Mouse (Mus musculus) forebrain, embryonic 11.5 days (tissue): ENCODE data around the gene Bicdl1. TPM values are rescaled to one million over a fixed set of nuclear protein-coding genes. Genes with fewer than 3 reads are reported as not detected.

Experiments
- ATAC-seq: fragments of 200-750 bp; cut with Nextera tagmentation; replicated peaks from 2 replicates; pipeline ENCODE4 v1.8.0; 2017; ENCODE audit warnings: moderate TSS enrichment; ENCODE audit not compliant: low FRiP score
- DNase-seq: peaks from one replicate; pipeline ENCODE4 v3.0.0-alpha.2; 2017; ENCODE audit warnings: low spot score
- H3K27ac ChIP-seq: fragments of 300-500 bp; sonication (generic); 2 replicates; pipeline ENCODE4 v1.5.1; 2014; ENCODE audit warnings: low read depth, low read length
- H3K27me3 ChIP-seq: fragments of 300-500 bp; sonication (generic); 2 replicates; pipeline ENCODE4 v1.6.1; 2014; ENCODE audit warnings: mild to moderate bottlenecking, low read length, mixed read lengths; ENCODE audit not compliant: control insufficient read depth, insufficient read depth
- H3K36me3 ChIP-seq: fragments of 300-500 bp; sonication (generic); 2 replicates; pipeline ENCODE4 v1.6.1; 2014; ENCODE audit warnings: mild to moderate bottlenecking, low read length, moderate library complexity, mixed read lengths; ENCODE audit not compliant: control insufficient read depth, insufficient read depth
- H3K4me1 ChIP-seq: fragments of 300-500 bp; sonication (generic); replicated peaks from 2 replicates; pipeline ENCODE4 v1.6.1; 2014; ENCODE audit warnings: low read length, mixed read lengths; ENCODE audit not compliant: control insufficient read depth, insufficient read depth
- H3K4me2 ChIP-seq: fragments of 300-500 bp; sonication (generic); 2 replicates; pipeline ENCODE4 v1.6.1; 2014; ENCODE audit warnings: low read depth, mild to moderate bottlenecking, low read length, moderate library complexity, mixed read lengths; ENCODE audit not compliant: severe bottlenecking
- H3K4me3 ChIP-seq: fragments of 300-500 bp; sonication (generic); 2 replicates; pipeline ENCODE4 v1.5.1; 2014; ENCODE audit warnings: low read depth, low read length
- H3K9ac ChIP-seq: fragments of 300-500 bp; sonication (generic); 2 replicates; pipeline ENCODE4 v1.6.1; 2014; ENCODE audit warnings: low read length
- H3K9me3 ChIP-seq: fragments of 300-500 bp; sonication (generic); 2 replicates; pipeline ENCODE4 v1.6.1; 2016; ENCODE audit warnings: low read length, mixed read lengths; ENCODE audit not compliant: control insufficient read depth
- whole genome bisulfite sequencing: fragments of 180-500 bp; shearing (Covaris S2); extraction: QIAGEN DNeasy Blood & Tissue Kit; methylation state at CpG from one replicate; pipeline ENCODE4 v1.1.7; 2014; 5-methylcytosine and 5-hydroxymethylcytosine counted together
- polyA plus RNA-seq: library from polyadenylated mRNA; unstranded; fragments of >200 nt; fragmentation: Nextera tagmentation; extraction: Ambion mirVana; gene quantifications from 2 replicates; pipeline ENCODE4 v1.2.1, GENCODE M21; 2014

The Bicdl1 gene
- polyA plus RNA-seq, 1 experiment from 2014 or later: 11.1 TPM

GRCm38 (mm10) chr5:115734570-115734969 is 3.1 kb upstream of the Bicdl1 start:
- Histone ChIP-seq H3K9me3 (no peaks in the 10 kb centered on the region), H3K4me2 (no peak overlapping the region), H3K9ac (no peak overlapping the region), H3K4me3 (no peak overlapping the region), H3K27ac (no peak overlapping the region), H3K27me3 (peaks cover 6% of the 10 kb centered on the region), H3K4me1 (no peaks in the 10 kb centered on the region), H3K36me3 (no peaks in the 10 kb centered on the region)
- 73% methylated on average over 2 of the region's 2 CpGs for WGBS
- DNase-seq (no peak), ATAC-seq (no peak)

GRCm38 (mm10) chr5:115732849-115733216 is 1.4 kb upstream of the Bicdl1 start:
- peak; percentile 78 for ATAC-seq
- 1% methylated on average over 9 of the region's 9 CpGs for WGBS
- no peaks in the 10 kb centered on the region for H3K36me3 ChIP-seq
- peak overlapping the region; percentile 67 for H3K4me3 ChIP-seq
- peaks cover 7% of the 10 kb centered on the region for H3K27me3 ChIP-seq
- no peak for DNase-seq
- H3K4me2 ChIP-seq: peak overlapping the region; percentile 96
- H3K9ac ChIP-seq: peak overlapping the region; percentile 55; the same call in 1 of the 2 replicates
- H3K4me1 ChIP-seq: no peaks in the 10 kb centered on the region
- H3K9me3 ChIP-seq: no peaks in the 10 kb centered on the region
- H3K27ac ChIP-seq: no peak overlapping the region

GRCm38 (mm10) chr5:115732176-115732848 is 891 bp upstream of the Bicdl1 start:
- Histone ChIP-seq H3K4me1 (no peaks in the 10 kb centered on the region), H3K4me2 (peak overlapping the region; percentile 96), H3K9me3 (no peaks in the 10 kb centered on the region), H3K4me3 (peak overlapping the region; percentile 67), H3K27me3 (peaks cover 7% of the 10 kb centered on the region), H3K9ac (peak overlapping the region; percentile 55), H3K27ac (peak overlapping the region; percentile 68; the same call in 1 of the 2 replicates), H3K36me3 (no peaks in the 10 kb centered on the region)
- ATAC-seq: peak; percentile 87
- peak; percentile 94 for DNase-seq
- WGBS: under 1% methylated on average over 57 of the region's 91 CpGs

GRCm38 (mm10) chr5:115731732-115732175 is 333 bp upstream of the Bicdl1 start:
- H3K27ac ChIP-seq: peak overlapping the region; percentile 68; the same call in 1 of the 2 replicates
- peak overlapping the region; percentile 67 for H3K4me3 ChIP-seq
- ATAC-seq (no peak), DNase-seq (peak; percentile 74)
- peak overlapping the region; percentile 55 for H3K9ac ChIP-seq
- no peaks in the 10 kb centered on the region for H3K4me1 ChIP-seq
- peaks cover 7% of the 10 kb centered on the region for H3K27me3 ChIP-seq
- WGBS: under 1% methylated on average over 41 of the region's 72 CpGs
- no peaks in the 10 kb centered on the region for H3K9me3 ChIP-seq
- peak overlapping the region; percentile 96 for H3K4me2 ChIP-seq
- H3K36me3 ChIP-seq: no peaks in the 10 kb centered on the region

GRCm38 (mm10) chr5:115730314-115730713 is 1.1 kb downstream of the Bicdl1 start:
- Histone ChIP-seq H3K36me3 (no peaks in the 10 kb centered on the region), H3K4me3 (peak overlapping the region; percentile 67), H3K9me3 (no peaks in the 10 kb centered on the region), H3K4me2 (peak overlapping the region; percentile 96), H3K4me1 (no peaks in the 10 kb centered on the region), H3K9ac (no peak overlapping the region), H3K27me3 (peaks cover 7% of the 10 kb centered on the region), H3K27ac (no peak overlapping the region)
- DNase-seq (no peak), ATAC-seq (no peak)
- WGBS: 71% methylated on average over 5 of the region's 5 CpGs

GRCm38 (mm10) chr5:115726581-115726980 is 4.8 kb downstream of the Bicdl1 start:
- ATAC-seq: no peak

GRCm38 (mm10) chr5:115726019-115726418 is 5.4 kb downstream of the Bicdl1 start:
- H3K9me3 ChIP-seq: no peaks in the 10 kb centered on the region
- DNase-seq: no peak
- no peak overlapping the region for H3K9ac ChIP-seq
- no peak overlapping the region for H3K27ac ChIP-seq
- peaks cover 7% of the 10 kb centered on the region for H3K27me3 ChIP-seq
- H3K4me2 ChIP-seq: no peak overlapping the region
- no peaks in the 10 kb centered on the region for H3K4me1 ChIP-seq
- H3K4me3 ChIP-seq: no peak overlapping the region
- 87% methylated on average over 16 of the region's 16 CpGs for WGBS
- ATAC-seq: no peak
- H3K36me3 ChIP-seq: no peaks in the 10 kb centered on the region

More at GRCm38 (mm10) chr5:115726581-115726980, 4.8 kb downstream of the Bicdl1 start:
- Histone ChIP-seq H3K4me2 (no peak overlapping the region), H3K4me3 (no peak overlapping the region), H3K36me3 (no peaks in the 10 kb centered on the region), H3K4me1 (no peaks in the 10 kb centered on the region), H3K27me3 (peaks cover 7% of the 10 kb centered on the region), H3K9ac (no peak overlapping the region), H3K9me3 (no peaks in the 10 kb centered on the region), H3K27ac (no peak overlapping the region)
- no peak for DNase-seq
- WGBS: 86% methylated on average over 8 of the region's 8 CpGs

- ATAC-seq: no peak
- WGBS: 86% methylated on average over 10 of the region's 10 CpGs
Measured at GRCm38 (mm10) chr5:115724422-115724821, 7.0 kb downstream of the Bicdl1 start.

More at GRCm38 (mm10) chr5:115724422-115724821, 7.0 kb downstream of the Bicdl1 start:
- H3K27me3 ChIP-seq: no peaks in the 10 kb centered on the region
- H3K36me3 ChIP-seq: no peaks in the 10 kb centered on the region
- no peak for DNase-seq
- H3K9me3 ChIP-seq: no peaks in the 10 kb centered on the region
- no peak overlapping the region for H3K27ac ChIP-seq
- no peaks in the 10 kb centered on the region for H3K4me1 ChIP-seq
- no peak overlapping the region for H3K9ac ChIP-seq
- no peak overlapping the region for H3K4me2 ChIP-seq
- H3K4me3 ChIP-seq: no peak overlapping the region
